Mouse (Mus musculus): ENCODE results near the gene Gm42906.

Gene Gm42906

DNA sequence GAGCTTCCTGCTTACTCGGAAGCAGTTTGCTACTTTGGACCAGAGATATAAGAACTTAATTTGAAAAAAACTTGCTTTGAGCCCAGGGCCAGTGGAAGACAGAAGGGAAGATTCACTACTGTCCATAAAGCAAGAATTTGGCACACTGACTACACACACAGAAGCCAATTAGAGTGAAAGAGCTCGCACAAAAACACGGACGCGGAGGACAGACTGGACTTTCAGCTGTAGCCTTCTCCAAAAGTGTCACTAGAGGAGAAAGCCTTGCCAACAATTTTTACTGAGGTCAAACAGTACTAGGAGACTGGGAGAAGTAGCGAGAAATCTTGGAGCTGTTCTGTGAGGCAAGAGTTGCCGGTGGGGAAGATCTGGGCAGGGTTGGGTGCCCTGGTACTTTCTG lies 128.4 kb downstream of the Gm42906 start:
- no peak for DNase-seq (ENCODE audit: low read depth, low spot score)

GRCm38 (mm10) chr5:151298371-151298770 lies 129.6 kb downstream of the Gm42906 start:
- no peak for DNase-seq (ENCODE audit: low read depth, low spot score)

DNA sequence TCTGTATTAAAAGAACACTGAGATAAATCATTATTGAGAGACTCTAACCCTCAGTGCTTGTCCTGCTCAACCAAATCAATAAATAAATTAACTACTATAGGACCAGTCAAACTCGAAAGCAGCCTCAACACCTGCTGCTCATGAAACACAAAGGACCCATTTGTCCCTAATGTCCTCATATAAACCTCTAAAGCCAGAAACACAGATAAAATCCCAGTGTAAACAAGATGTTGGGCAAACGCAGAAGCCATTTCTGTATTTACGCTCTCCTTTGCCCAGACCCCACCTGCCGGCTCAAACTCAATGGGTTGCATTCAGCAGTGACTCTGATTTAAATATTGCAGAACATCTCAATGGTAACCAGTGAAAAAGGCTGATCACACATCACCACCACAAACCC lies 131.7 kb downstream of the Gm42906 start:
- DNase-seq (ENCODE audit: low read depth, low spot score), result no peak

DNA sequence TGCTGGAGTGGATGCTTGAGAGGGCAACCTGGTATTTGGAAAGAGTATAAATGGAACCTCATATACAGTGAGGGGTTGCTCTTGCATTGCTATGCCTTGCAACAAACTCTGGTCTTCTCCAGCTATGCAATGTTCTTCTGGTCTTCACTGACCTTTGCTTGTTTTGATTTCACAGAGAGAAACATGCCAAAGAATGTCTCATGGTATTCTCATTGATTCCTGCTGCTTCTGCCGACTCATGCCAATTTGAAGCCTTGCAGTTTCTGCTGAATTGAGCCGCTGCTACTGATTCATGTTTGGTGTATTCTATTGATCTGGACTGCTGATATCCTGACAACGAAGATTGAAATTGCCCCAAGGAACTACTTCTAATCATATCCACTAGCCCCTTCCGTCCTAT lies 134.4 kb downstream of the Gm42906 start:
- DNase-seq (ENCODE audit: low read depth, low spot score), result no peak

GRCm38 (mm10) chr5:151292310-151292709 lies 135.7 kb downstream of the Gm42906 start:
- no peak for DNase-seq (ENCODE audit: low read depth, low spot score)

- no peak for DNase-seq (ENCODE audit: low read depth, low spot score)
Observed at GRCm38 (mm10) chr5:151286331-151286730, 141.6 kb downstream of the Gm42906 start.

DNA sequence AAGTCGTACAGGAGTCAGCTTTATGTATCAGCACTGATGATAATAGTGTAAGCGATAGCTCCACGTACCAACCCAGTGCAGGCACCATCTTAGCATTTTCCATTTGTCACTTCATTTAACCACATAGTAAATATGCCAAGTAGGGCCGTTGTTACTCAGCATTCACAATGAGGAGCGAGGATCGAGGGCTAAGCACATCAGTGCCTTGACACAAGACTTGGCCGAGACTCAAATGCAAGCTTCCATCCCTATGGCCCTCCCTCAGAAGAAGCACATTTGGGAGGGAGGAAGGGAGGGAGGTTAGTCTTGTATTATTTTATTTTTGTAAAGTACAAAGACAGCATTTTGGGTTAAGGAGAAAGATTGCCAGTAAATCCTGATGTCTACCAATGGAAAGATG lies 148.4 kb downstream of the Gm42906 start:
- no peak for DNase-seq (ENCODE audit: low read depth, low spot score)

GRCm38 (mm10) chr5:151277927-151278326 lies 150.0 kb downstream of the Gm42906 start:
- no peak for DNase-seq (ENCODE audit: low read depth, low spot score)

GRCm38 (mm10) chr5:151275986-151276385 lies 152.0 kb downstream of the Gm42906 start:
- no peak for DNase-seq (ENCODE audit: low read depth, low spot score)

DNA sequence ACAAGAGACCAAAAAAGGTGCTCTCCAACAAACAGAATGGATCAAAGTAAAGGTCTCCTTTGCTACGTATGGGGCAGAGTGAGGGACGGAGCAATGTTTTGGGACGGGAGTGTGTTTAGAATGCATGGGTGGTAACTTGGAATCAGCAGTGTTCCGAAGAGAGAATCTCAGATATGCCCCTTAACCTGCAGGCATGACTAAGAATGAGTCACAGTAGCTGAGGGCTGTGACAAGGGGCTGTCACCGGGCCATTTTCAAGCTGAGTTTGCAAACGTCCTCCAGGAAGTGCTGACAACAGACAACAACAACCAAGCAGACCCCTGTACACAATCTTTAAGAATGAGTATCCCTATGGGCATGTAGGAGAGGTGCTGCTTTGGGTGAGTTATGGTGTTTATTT lies 153.7 kb downstream of the Gm42906 start:
- no peak for DNase-seq (ENCODE audit: low read depth, low spot score)

GRCm38 (mm10) chr5:151270815-151271214 lies 157.1 kb downstream of the Gm42906 start:
- DNase-seq (ENCODE audit: low read depth, low spot score), result no peak

GRCm38 (mm10) chr5:151266896-151267634 lies 160.9 kb downstream of the Gm42906 start:
- DNase-seq (ENCODE audit: low read depth, low spot score), result no peak

- no peak for DNase-seq (ENCODE audit: low read depth, low spot score)
Observed at GRCm38 (mm10) chr5:151261558-151261957, 166.4 kb downstream of the Gm42906 start.

DNA sequence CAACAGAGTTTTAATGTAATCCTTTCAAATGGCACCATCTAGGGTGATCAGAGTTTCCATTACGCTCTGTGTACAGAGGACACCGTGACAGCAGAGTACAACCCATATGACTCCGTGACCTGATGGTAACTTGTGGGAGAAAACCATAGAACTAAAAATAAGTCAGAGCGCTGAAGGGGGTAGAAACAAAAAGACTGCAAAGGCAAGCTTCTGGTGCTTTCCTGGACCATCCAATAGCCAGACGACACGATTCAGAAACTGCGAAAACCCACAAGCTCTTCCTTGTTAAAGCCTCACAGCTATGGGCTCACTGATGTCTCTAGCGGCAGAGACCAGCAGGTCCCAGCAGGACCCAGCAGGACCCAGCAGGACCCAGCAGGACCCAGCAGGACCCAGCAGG lies 175.8 kb downstream of the Gm42906 start:
- DNase-seq (ENCODE audit: low read depth, low spot score), result no peak

DNA sequence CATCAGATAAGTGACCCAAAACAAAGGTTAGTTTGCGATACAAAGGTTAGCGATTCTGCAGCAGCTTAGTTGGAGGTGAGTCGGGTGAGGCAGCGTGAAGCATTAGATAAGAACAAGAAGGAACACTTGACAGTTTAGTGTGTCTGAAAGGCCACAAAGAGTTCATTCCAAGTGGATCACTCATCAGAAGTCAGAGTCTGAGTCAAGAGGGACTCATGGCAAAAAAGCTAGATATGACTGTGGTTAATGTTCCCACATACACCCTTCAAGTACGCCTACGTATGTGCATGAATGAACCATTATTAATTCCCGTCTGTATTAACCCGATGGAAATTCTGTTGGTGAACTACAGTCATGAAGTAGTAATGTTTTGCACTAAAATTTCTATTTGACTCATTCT lies 176.3 kb downstream of the Gm42906 start:
- DNase-seq (ENCODE audit: low read depth, low spot score), result no peak

- DNase-seq (ENCODE audit: low read depth, low spot score), result no peak
Observed at GRCm38 (mm10) chr5:151248671-151249620, 179.0 kb downstream of the Gm42906 start.

GRCm38 (mm10) chr5:151248084-151248483 lies 179.9 kb downstream of the Gm42906 start:
- DNase-seq (ENCODE audit: low read depth, low spot score), result no peak

DNA sequence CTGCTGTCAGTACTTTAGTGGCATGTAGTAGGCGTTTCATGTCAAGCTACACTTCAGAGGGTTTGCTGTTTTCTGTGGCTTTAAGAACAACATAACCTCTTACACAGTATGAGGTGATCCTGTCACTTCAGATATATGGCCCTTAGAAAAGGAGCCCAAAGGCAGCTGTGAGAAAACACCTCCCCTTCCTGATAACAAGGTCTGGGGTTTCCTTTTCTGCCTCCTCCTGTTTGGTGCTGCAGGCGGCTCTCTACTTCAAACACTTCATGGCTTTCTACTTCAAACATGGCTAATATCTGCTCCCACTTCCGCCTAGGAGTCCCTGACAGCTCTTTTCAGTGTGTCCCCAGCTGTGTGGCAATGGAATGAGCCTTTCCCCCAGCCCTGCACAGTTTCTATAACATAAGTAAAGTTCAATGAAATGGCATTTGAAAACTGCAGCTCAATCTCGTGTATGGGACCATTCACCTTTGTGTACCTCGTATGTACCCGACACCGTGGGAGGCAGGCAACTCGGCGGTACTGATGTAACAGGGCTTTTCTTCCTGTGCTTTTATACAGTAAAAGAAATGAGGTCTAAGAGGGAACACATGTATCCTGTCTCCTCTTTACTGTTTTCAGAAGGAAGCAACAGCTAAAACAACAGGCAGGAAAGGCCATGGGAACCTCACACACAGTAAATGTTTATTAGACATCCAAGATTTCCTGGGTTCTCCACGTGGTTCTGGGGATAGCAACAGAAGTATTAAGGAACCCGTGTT lies 180.7 kb downstream of the Gm42906 start:
- no peak for DNase-seq (ENCODE audit: low read depth, low spot score)

DNA sequence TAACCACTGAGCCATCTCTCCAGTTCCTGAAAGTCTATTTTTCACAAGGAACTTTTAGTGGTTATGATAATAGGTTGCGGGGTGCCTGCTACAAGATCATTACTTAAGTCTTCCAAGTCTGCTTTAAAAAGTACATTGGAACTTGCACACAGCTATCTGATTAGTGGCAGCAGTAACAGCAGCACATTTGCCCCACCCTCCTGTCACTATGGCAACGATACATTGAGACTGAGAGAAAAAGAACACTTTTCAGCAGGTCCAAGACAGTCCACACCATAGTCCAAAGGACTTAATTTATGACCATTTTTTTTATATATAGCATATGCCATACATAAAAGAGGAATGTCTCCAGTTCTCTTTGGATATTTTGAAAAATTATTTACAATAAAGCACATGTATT lies 181.7 kb downstream of the Gm42906 start:
- no peak for DNase-seq (ENCODE audit: low read depth, low spot score)

GRCm38 (mm10) chr5:151245571-151245970 lies 182.4 kb downstream of the Gm42906 start:
- DNase-seq (ENCODE audit: low read depth, low spot score), result no peak

DNA sequence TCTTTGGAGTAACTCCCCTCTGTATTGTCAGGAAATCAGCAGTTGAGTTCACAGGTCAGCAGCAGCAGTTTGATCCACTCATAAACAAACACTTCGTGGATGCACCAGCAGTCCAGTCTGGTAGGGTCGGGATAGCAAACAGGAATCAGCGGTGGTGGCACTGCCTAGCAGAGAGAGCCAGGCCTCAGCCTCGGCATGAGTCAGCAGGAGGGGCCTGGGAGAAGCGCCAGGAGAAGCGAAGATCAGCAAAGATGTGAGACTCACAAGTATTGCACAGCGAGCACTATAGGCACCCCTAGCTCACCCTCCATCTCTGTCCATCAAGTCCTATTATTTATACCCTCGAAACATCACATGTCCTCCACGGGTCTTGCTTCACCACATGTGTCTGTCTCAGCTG lies 189.2 kb downstream of the Gm42906 start:
- no peak for DNase-seq (ENCODE audit: low read depth, low spot score)

DNA sequence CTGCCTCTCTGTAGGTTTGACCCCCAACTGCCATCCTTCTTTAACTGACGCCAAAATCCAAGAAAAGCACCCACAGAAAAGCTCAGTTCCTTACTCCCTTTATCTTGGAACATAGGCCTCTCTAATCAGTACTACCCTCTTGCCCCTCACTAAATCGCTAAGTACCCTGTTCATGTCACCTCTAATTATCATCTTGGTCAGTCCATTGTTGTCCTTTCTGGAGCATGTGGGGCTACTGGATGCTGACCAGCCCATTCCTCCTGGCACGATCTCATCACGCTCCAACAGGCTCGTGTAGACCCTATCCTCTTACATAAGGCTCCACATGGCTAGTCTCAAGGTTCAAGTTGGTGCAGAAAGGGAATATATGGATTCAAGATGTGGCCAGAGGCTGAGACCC lies 191.6 kb downstream of the Gm42906 start:
- no peak for DNase-seq (ENCODE audit: low read depth, low spot score)

Measured in retina, adult 2 months (tissue).